Mouse (Mus musculus): ENCODE results near the gene 1700067K01Rik. TPM values are rescaled to one million over a fixed set of nuclear protein-coding genes. Genes with fewer than 3 reads are reported as not detected.
A peak's percentile ranks its signal among the peaks of the same experiment; 100 is the strongest.

1700067K01Rik gene
- polyA plus RNA-seq, 1 experiment from 2014 or later, result 0.77 TPM

- Histone ChIP-seq H3K4me3 (ENCODE audit: low read depth, low read length) (peak overlapping the region; percentile 94; the same call in 1 of the 2 replicates), H3K4me2 (ENCODE audit: low read depth) (peak overlapping the region; percentile 90; the same call in 1 of the 2 replicates), H3K27me3 (ENCODE audit: control insufficient read depth, insufficient read depth, low read length) (no peaks in the 10 kb centered on the region), H3K9me3 (ENCODE audit: control insufficient read depth, low read length) (no peaks in the 10 kb centered on the region), H3K27ac (ENCODE audit: low read depth, low read length) (no peak overlapping the region), H3K9ac (ENCODE audit: low read length) (no peak overlapping the region), H3K36me3 (ENCODE audit: control insufficient read depth, insufficient read depth, low read length) (peaks cover 2% of the 10 kb centered on the region), H3K4me1 (ENCODE audit: control insufficient read depth, insufficient read depth, low read length) (peaks cover 11% of the 10 kb centered on the region)
- no peak for ATAC-seq (ENCODE audit: insufficient read depth, low FRiP score, low TSS enrichment)
- DNase-seq (ENCODE audit: low spot score), result no peak
- WGBS, result 77% methylated on average over 6 of the region's 6 CpGs
These were observed 29.6 kb upstream of the 1700067K01Rik start for GRCm38 (mm10) chr8:83971661-83972060.

GRCm38 (mm10) chr8:83972150-83973120 is 28.9 kb upstream of the 1700067K01Rik start, which contains the start of gene Prkaca:
Prkaca (plus strand) TSS chr8:83972993.
- Histone ChIP-seq H3K4me3 (ENCODE audit: low read depth, low read length) (peak within 1 kb of the TSS; percentile 94), H3K27me3 (ENCODE audit: control insufficient read depth, insufficient read depth, low read length) (no peaks in the 10 kb centered on the region), H3K9me3 (ENCODE audit: control insufficient read depth, low read length) (no peaks in the 10 kb centered on the region), H3K4me2 (ENCODE audit: low read depth) (peak within 1 kb of the TSS; percentile 95), H3K4me1 (ENCODE audit: control insufficient read depth, insufficient read depth, low read length) (peaks cover 11% of the 10 kb centered on the region), H3K36me3 (ENCODE audit: control insufficient read depth, insufficient read depth, low read length) (peaks cover 2% of the 10 kb centered on the region), H3K27ac (ENCODE audit: low read depth, low read length) (peak within 1 kb of the TSS; percentile 64), H3K9ac (ENCODE audit: low read length) (peak within 1 kb of the TSS; percentile 81)
- WGBS, result under 1% methylated on average over 82 of the region's 94 CpGs
- DNase-seq (ENCODE audit: low spot score), result peak; percentile 99
- peak; percentile 100 for ATAC-seq (ENCODE audit: insufficient read depth, low FRiP score, low TSS enrichment)

GRCm38 (mm10) chr8:83973161-83974031 is 27.9 kb upstream of the 1700067K01Rik start:
- ATAC-seq (ENCODE audit: insufficient read depth, low FRiP score, low TSS enrichment) (peak; percentile 24), DNase-seq (ENCODE audit: low spot score) (peak; percentile 26)
- Histone ChIP-seq H3K27me3 (ENCODE audit: control insufficient read depth, insufficient read depth, low read length) (no peaks in the 10 kb centered on the region), H3K9ac (ENCODE audit: low read length) (peak overlapping the region; percentile 81), H3K9me3 (ENCODE audit: control insufficient read depth, low read length) (no peaks in the 10 kb centered on the region), H3K27ac (ENCODE audit: low read depth, low read length) (peak overlapping the region; percentile 15; the same call in 1 of the 2 replicates), H3K4me2 (ENCODE audit: low read depth) (peak overlapping the region; percentile 95), H3K36me3 (ENCODE audit: control insufficient read depth, insufficient read depth, low read length) (no peaks in the 10 kb centered on the region), H3K4me1 (ENCODE audit: control insufficient read depth, insufficient read depth, low read length) (peaks cover 11% of the 10 kb centered on the region), H3K4me3 (ENCODE audit: low read depth, low read length) (peak overlapping the region; percentile 94)
- 3% methylated on average over 36 of the region's 37 CpGs for WGBS

GRCm38 (mm10) chr8:83974521-83974920 is 26.8 kb upstream of the 1700067K01Rik start:
- peaks cover 11% of the 10 kb centered on the region for H3K4me1 ChIP-seq (ENCODE audit: control insufficient read depth, insufficient read depth, low read length)
- WGBS, result 86% methylated on average over 4 of the region's 4 CpGs
- H3K36me3 ChIP-seq (ENCODE audit: control insufficient read depth, insufficient read depth, low read length), result no peaks in the 10 kb centered on the region
- H3K4me2 ChIP-seq (ENCODE audit: low read depth), result no peak overlapping the region; the same call in 1 of the 2 replicates
- H3K4me3 ChIP-seq (ENCODE audit: low read depth, low read length), result no peak overlapping the region
- no peak for ATAC-seq (ENCODE audit: insufficient read depth, low FRiP score, low TSS enrichment)
- H3K27me3 ChIP-seq (ENCODE audit: control insufficient read depth, insufficient read depth, low read length), result no peaks in the 10 kb centered on the region
- DNase-seq (ENCODE audit: low spot score), result no peak
- H3K9ac ChIP-seq (ENCODE audit: low read length), result no peak overlapping the region
- H3K9me3 ChIP-seq (ENCODE audit: control insufficient read depth, low read length), result no peaks in the 10 kb centered on the region
- no peak overlapping the region for H3K27ac ChIP-seq (ENCODE audit: low read depth, low read length)

- peaks cover 11% of the 10 kb centered on the region for H3K4me1 ChIP-seq (ENCODE audit: control insufficient read depth, insufficient read depth, low read length)
- ATAC-seq (ENCODE audit: insufficient read depth, low FRiP score, low TSS enrichment), result no peak
- 88% methylated on average over 4 of the region's 4 CpGs for WGBS
These were observed 25.1 kb upstream of the 1700067K01Rik start for GRCm38 (mm10) chr8:83976101-83976630.

GRCm38 (mm10) chr8:83976779-83977350 is 24.4 kb upstream of the 1700067K01Rik start:
- Histone ChIP-seq H3K4me1 (ENCODE audit: control insufficient read depth, insufficient read depth, low read length) (peaks cover 11% of the 10 kb centered on the region), H3K36me3 (ENCODE audit: control insufficient read depth, insufficient read depth, low read length) (peaks cover 7% of the 10 kb centered on the region), H3K27ac (ENCODE audit: low read depth, low read length) (no peak overlapping the region), H3K4me3 (ENCODE audit: low read depth, low read length) (no peak overlapping the region), H3K4me2 (ENCODE audit: low read depth) (no peak overlapping the region), H3K9me3 (ENCODE audit: control insufficient read depth, low read length) (no peaks in the 10 kb centered on the region), H3K9ac (ENCODE audit: low read length) (no peak overlapping the region), H3K27me3 (ENCODE audit: control insufficient read depth, insufficient read depth, low read length) (no peaks in the 10 kb centered on the region)
- DNase-seq (ENCODE audit: low spot score) (no peak), ATAC-seq (ENCODE audit: insufficient read depth, low FRiP score, low TSS enrichment) (no peak)
- WGBS, result 91% methylated on average over 5 of the region's 5 CpGs

More at GRCm38 (mm10) chr8:83976101-83976630, 25.1 kb upstream of the 1700067K01Rik start:
- H3K36me3 ChIP-seq (ENCODE audit: control insufficient read depth, insufficient read depth, low read length), result peaks cover 2% of the 10 kb centered on the region; the same call in 1 of the 2 replicates
- no peak overlapping the region for H3K4me3 ChIP-seq (ENCODE audit: low read depth, low read length)
- DNase-seq (ENCODE audit: low spot score), result no peak
- H3K27ac ChIP-seq (ENCODE audit: low read depth, low read length), result no peak overlapping the region
- H3K4me2 ChIP-seq (ENCODE audit: low read depth), result no peak overlapping the region
- H3K27me3 ChIP-seq (ENCODE audit: control insufficient read depth, insufficient read depth, low read length), result no peaks in the 10 kb centered on the region
- H3K9ac ChIP-seq (ENCODE audit: low read length), result no peak overlapping the region
- H3K9me3 ChIP-seq (ENCODE audit: control insufficient read depth, low read length), result no peaks in the 10 kb centered on the region

GRCm38 (mm10) chr8:83977646-83978045 is 23.7 kb upstream of the 1700067K01Rik start:
- Histone ChIP-seq H3K9ac (ENCODE audit: low read length) (no peak overlapping the region; the same call in none of the 2 replicates), H3K4me2 (ENCODE audit: low read depth) (no peak overlapping the region), H3K4me3 (ENCODE audit: low read depth, low read length) (no peak overlapping the region), H3K27me3 (ENCODE audit: control insufficient read depth, insufficient read depth, low read length) (no peaks in the 10 kb centered on the region), H3K36me3 (ENCODE audit: control insufficient read depth, insufficient read depth, low read length) (peaks cover 12% of the 10 kb centered on the region), H3K27ac (ENCODE audit: low read depth, low read length) (no peak overlapping the region), H3K9me3 (ENCODE audit: control insufficient read depth, low read length) (no peaks in the 10 kb centered on the region), H3K4me1 (ENCODE audit: control insufficient read depth, insufficient read depth, low read length) (peaks cover 7% of the 10 kb centered on the region)
- DNase-seq (ENCODE audit: low spot score), result no peak
- WGBS, result 73% methylated on average over 6 of the region's 6 CpGs
- no peak for ATAC-seq (ENCODE audit: insufficient read depth, low FRiP score, low TSS enrichment)

DNA sequence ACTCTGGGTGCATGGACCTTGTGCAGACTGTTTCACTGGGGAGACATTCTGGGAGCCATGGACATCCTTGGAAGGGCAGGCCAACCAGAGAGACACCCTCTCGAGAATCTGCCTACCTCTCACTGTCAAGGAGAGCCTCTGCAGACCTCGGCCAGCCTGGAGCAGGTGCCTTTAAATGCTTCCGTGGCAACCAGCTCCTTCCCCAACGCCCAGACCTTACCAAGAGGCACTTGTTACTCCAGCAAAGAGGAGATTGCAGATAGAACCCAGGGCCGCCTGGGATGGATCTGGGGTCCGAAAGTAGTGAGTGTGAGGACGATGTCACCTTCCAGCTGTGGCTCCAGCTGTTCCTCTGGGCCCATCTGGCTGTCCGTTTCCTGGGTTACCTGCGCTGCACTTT is 23.1 kb upstream of the 1700067K01Rik start:
- Histone ChIP-seq H3K4me2 (ENCODE audit: low read depth) (no peak overlapping the region), H3K9ac (ENCODE audit: low read length) (no peak overlapping the region), H3K27ac (ENCODE audit: low read depth, low read length) (no peak overlapping the region), H3K27me3 (ENCODE audit: control insufficient read depth, insufficient read depth, low read length) (no peaks in the 10 kb centered on the region), H3K4me3 (ENCODE audit: low read depth, low read length) (no peak overlapping the region), H3K4me1 (ENCODE audit: control insufficient read depth, insufficient read depth, low read length) (peaks cover 7% of the 10 kb centered on the region), H3K9me3 (ENCODE audit: control insufficient read depth, low read length) (no peaks in the 10 kb centered on the region), H3K36me3 (ENCODE audit: control insufficient read depth, insufficient read depth, low read length) (peaks cover 13% of the 10 kb centered on the region)
- WGBS, result 85% methylated on average over 9 of the region's 9 CpGs
- no peak for DNase-seq (ENCODE audit: low spot score)
- no peak for ATAC-seq (ENCODE audit: insufficient read depth, low FRiP score, low TSS enrichment)

Measured in neural tube, embryonic 11.5 days (tissue).